Mouse (Mus musculus) CH12.LX (cell line): Measurements from ENCODE around the gene Trpt1. TPM values are rescaled to one million over a fixed set of nuclear protein-coding genes. Genes with fewer than 3 reads are reported as not detected.

Source experiments
- DNase-seq: peaks from one replicate; pipeline ENCODE4 v3.0.0-alpha.2; 2013; ENCODE audit errors: extremely low read depth
- H3K27ac ChIP-seq: 2 replicates; pipeline ENCODE4 v1.5.1; 2012; ENCODE audit warnings: low read depth, mild to moderate bottlenecking, control low read depth, moderate library complexity; ENCODE audit not compliant: insufficient read depth
- H3K27me3 ChIP-seq: replicated peaks from 2 replicates; pipeline ENCODE3; 2012; ENCODE audit warnings: inconsistent platforms
- H3K36me3 ChIP-seq, 2 experiments: replicated peaks in 1 of 2; 2 replicates each; pipeline versions ENCODE3 to v1.6.1; 2012; ENCODE audit warnings: inconsistent platforms in 1 of 2, low read length in 1 of 2, mild to moderate bottlenecking in 1 of 2, mixed read lengths in 1 of 2, moderate library complexity in 1 of 2; ENCODE audit not compliant: control insufficient read depth in 1 of 2, insufficient read depth in 1 of 2
- H3K4me1 ChIP-seq, 2 experiments: 2 replicates each; pipeline ENCODE4 v1.6.1; 2012; ENCODE audit warnings: inconsistent platforms in 1 of 2, moderate library complexity in 1 of 2; ENCODE audit not compliant: insufficient read depth in 2 of 2, control insufficient read depth in 1 of 2
- H3K4me2 ChIP-seq: 2 replicates; pipeline ENCODE4 v1.6.1; 2012; ENCODE audit warnings: low read depth, mild to moderate bottlenecking, control low read depth; ENCODE audit not compliant: poor library complexity, insufficient read depth, severe bottlenecking
- H3K4me3 ChIP-seq, 3 experiments: fragments of 150-350 bp in 1 of 3; sonication (generic) in 1 of 3; replicated peaks in 1 of 3; 2 replicates each; pipeline versions ENCODE3 to v1.5.1; 2011 to 2012; ENCODE audit warnings: low read depth in 2 of 3, low read length in 2 of 3, mild to moderate bottlenecking in 2 of 3, moderate library complexity in 2 of 3, control low read depth in 1 of 3, improper control_type of control experiment in 1 of 3, inconsistent platforms in 1 of 3, mixed read lengths in 1 of 3; ENCODE audit not compliant: poor library complexity in 1 of 3
- H3K79me2 ChIP-seq: replicated peaks from 2 replicates; pipeline ENCODE4 v1.6.1; 2012; ENCODE audit warnings: mild to moderate bottlenecking, moderate library complexity; ENCODE audit not compliant: control insufficient read depth, poor library complexity, insufficient read depth, severe bottlenecking; ENCODE audit errors: extremely low read depth
- H3K9ac ChIP-seq: 2 replicates; pipeline ENCODE4 v1.6.1; 2012; ENCODE audit warnings: low read depth, mild to moderate bottlenecking, control low read depth, moderate library complexity; ENCODE audit not compliant: insufficient read depth
- H3K9me3 ChIP-seq: replicated peaks from 2 replicates; pipeline ENCODE3; 2012; ENCODE audit warnings: low read length, inconsistent platforms, mixed read lengths
- BHLHE40 ChIP-seq: IDR thresholded peaks from 2 replicates; pipeline ENCODE4 v1.6.1; 2011; ENCODE audit warnings: mild to moderate bottlenecking, low read depth, low read length, improper control_type of control experiment
- CHD1 ChIP-seq: IDR thresholded peaks from 2 replicates; pipeline ENCODE4 v1.6.1; 2012; ENCODE audit warnings: low read depth, low read length, improper control_type of control experiment, inconsistent platforms
- ELF1 ChIP-seq: IDR thresholded peaks from 2 replicates; pipeline ENCODE4 v1.6.1; 2014; ENCODE audit warnings: low read depth, mild to moderate bottlenecking, inconsistent platforms, low read length, improper control_type of control experiment
- ETS1 ChIP-seq: conservative IDR thresholded peaks from 2 replicates; pipeline ENCODE4 v1.6.1; 2012; ENCODE audit warnings: low read depth, mild to moderate bottlenecking, inconsistent platforms, low read length, improper control_type of control experiment, moderate library complexity
- GABPA ChIP-seq: IDR thresholded peaks from 2 replicates; pipeline ENCODE4 v1.6.1; 2012; ENCODE audit warnings: low read depth, low read length, improper control_type of control experiment, inconsistent platforms; ENCODE audit not compliant: insufficient replicate concordance
- JUN ChIP-seq: IDR thresholded peaks from 2 replicates; pipeline ENCODE4 v1.6.1; 2011; ENCODE audit warnings: low read depth, mild to moderate bottlenecking, low read length, improper control_type of control experiment, moderate library complexity; ENCODE audit not compliant: insufficient read depth
- MAFK ChIP-seq: IDR thresholded peaks from 2 replicates; pipeline ENCODE4 v1.6.1; 2011; ENCODE audit warnings: low read length, improper control_type of control experiment; ENCODE audit not compliant: insufficient replicate concordance
- MAX ChIP-seq: IDR thresholded peaks from 2 replicates; pipeline ENCODE4 v1.6.1; 2011; ENCODE audit warnings: low read length, improper control_type of control experiment
- MXI1 ChIP-seq: IDR thresholded peaks from 2 replicates; pipeline ENCODE4 v1.6.1; 2011; ENCODE audit warnings: mild to moderate bottlenecking, low read depth, low read length, improper control_type of control experiment
- MYC ChIP-seq: IDR thresholded peaks from 2 replicates; pipeline ENCODE4 v1.6.1; 2011; ENCODE audit warnings: low read depth, mild to moderate bottlenecking, improper control_type of control experiment, low read length
- NELFE ChIP-seq: IDR thresholded peaks from 2 replicates; pipeline ENCODE4 v1.6.1; 2011; ENCODE audit warnings: low read depth, low read length, improper control_type of control experiment
- NRF1 ChIP-seq: IDR thresholded peaks from 2 replicates; pipeline ENCODE4 v1.6.1; 2014; ENCODE audit warnings: low read depth, mild to moderate bottlenecking, inconsistent platforms, low read length, improper control_type of control experiment, moderate library complexity
- PAX5 ChIP-seq: IDR thresholded peaks from 2 replicates; pipeline ENCODE4 v1.6.1; 2012; ENCODE audit warnings: low read length, inconsistent platforms, mixed read lengths
- POLR2A ChIP-seq: IDR thresholded peaks from 2 replicates; pipeline ENCODE4 v1.6.1; 2011; ENCODE audit warnings: low read depth, mild to moderate bottlenecking, improper control_type of control experiment, low read length
- POLR2AphosphoS2 ChIP-seq: IDR thresholded peaks from 2 replicates; pipeline ENCODE4 v1.6.1; 2011; ENCODE audit warnings: low read depth, low read length, improper control_type of control experiment
- RAD21 ChIP-seq: IDR thresholded peaks from 2 replicates; pipeline ENCODE4 v1.6.1; 2011; ENCODE audit warnings: low read depth, mild to moderate bottlenecking, low read length, improper control_type of control experiment, moderate library complexity
- RCOR1 ChIP-seq: conservative IDR thresholded peaks from 2 replicates; pipeline ENCODE4 v1.6.1; 2012; ENCODE audit warnings: low read depth, mild to moderate bottlenecking, inconsistent platforms, low read length, improper control_type of control experiment
- SIN3A ChIP-seq: IDR thresholded peaks from 2 replicates; pipeline ENCODE4 v1.6.1; 2012; ENCODE audit warnings: low read length, improper control_type of control experiment, inconsistent platforms
- SMC3 ChIP-seq: IDR thresholded peaks from 2 replicates; pipeline ENCODE4 v1.6.1; 2011; ENCODE audit warnings: low read depth, low read length, improper control_type of control experiment
- TBP ChIP-seq: conservative IDR thresholded peaks from 2 replicates; pipeline ENCODE4 v1.6.1; 2011; ENCODE audit warnings: low read depth, low read length, improper control_type of control experiment
- TCF12 ChIP-seq: IDR thresholded peaks from 2 replicates; pipeline ENCODE4 v1.6.1; 2014; ENCODE audit warnings: low read depth, mild to moderate bottlenecking, inconsistent platforms, low read length, improper control_type of control experiment
- UBTF ChIP-seq: IDR thresholded peaks from 2 replicates; pipeline ENCODE4 v1.6.1; 2012; ENCODE audit warnings: low read depth, mild to moderate bottlenecking, inconsistent platforms, low read length, improper control_type of control experiment, moderate library complexity
- ZC3H11A ChIP-seq: IDR thresholded peaks from 2 replicates; pipeline ENCODE4 v1.6.1; 2012; ENCODE audit warnings: low read depth, mild to moderate bottlenecking, inconsistent platforms, low read length, improper control_type of control experiment
- ZNF384 ChIP-seq: IDR thresholded peaks from 2 replicates; pipeline ENCODE4 v1.6.1; 2012; ENCODE audit warnings: low read depth, low read length, improper control_type of control experiment, inconsistent platforms
- dilution Hi-C: fragments of 300-500 bp; cut with MboI; formaldehyde crosslinking; loops from 2 replicates; pipeline ENCODE4 v1.14.3; 2020; ENCODE audit warnings: low sequenced_read_pairs; ENCODE audit not compliant: extremely low pct_unique_long_range_greater_than_20kb, extremely low pct_ligation_motif_present
- in situ Hi-C: fragments of 300-500 bp; cut with MboI; formaldehyde crosslinking; loops from 3 replicates; pipeline ENCODE4 v1.14.3; 2019; ENCODE audit warnings: low sequenced_read_pairs, low pct_ligation_motif_present, low pct_unique_long_range_greater_than_20kb, mixed read lengths
- polyA plus RNA-seq: library from polyadenylated mRNA; unstranded; fragments of >175 nt; gene quantifications from 2 replicates; pipeline ENCODE4 v1.2.1, GENCODE M21; 2012; ENCODE audit warnings: low read depth; ENCODE audit not compliant: insufficient read length
- total RNA-seq, 2 experiments: library from RNA; depleted of rRNA; stranded (reverse); fragments of 300-350 nt in 1 of 2; fragments of >200 nt in 1 of 2; gene quantifications; 2 replicates each; pipeline ENCODE4 v1.2.3; 2012 to 2014

Gene Trpt1
- total and polyA plus RNA-seq, 3 experiments = 3.1 to 4.7 (median 3.4) TPM

- no peak overlapping the region for H3K4me2 ChIP-seq
- peaks cover 4 to 13% of the 10 kb centered on the region in 2 experiments for H3K36me3 ChIP-seq
- in situ Hi-C loops = no loop called here
- H3K9ac ChIP-seq = no peak overlapping the region
- H3K4me3 ChIP-seq = no peak overlapping the region
- peaks cover 3% of the 10 kb centered on the region for H3K27me3 ChIP-seq
- no peak overlapping the region for H3K27ac ChIP-seq
- peaks cover 3% of the 10 kb centered on the region; the same call in 1 of the 2 replicates for H3K79me2 ChIP-seq
- dilution Hi-C loops = no loop called here
- TF ChIP-seq ELF1 (no peak), NELFE (no peak), PAX5 (no peak), ZC3H11A (no peak), MXI1 (no peak), SIN3A (no peak), POLR2AphosphoS2 (no peak), ZNF384 (no peak), POLR2A (no peak), TBP (no peak), SMC3 (no peak)
- H3K4me1 ChIP-seq = peaks cover 9 to 49% of the 10 kb centered on the region in 2 experiments
- H3K9me3 ChIP-seq = no peaks in the 10 kb centered on the region
- no peak for DNase-seq
These were observed 25.4 kb upstream of the Trpt1 start for GRCm38 (mm10) chr19:6970460-6971085.

DNA sequence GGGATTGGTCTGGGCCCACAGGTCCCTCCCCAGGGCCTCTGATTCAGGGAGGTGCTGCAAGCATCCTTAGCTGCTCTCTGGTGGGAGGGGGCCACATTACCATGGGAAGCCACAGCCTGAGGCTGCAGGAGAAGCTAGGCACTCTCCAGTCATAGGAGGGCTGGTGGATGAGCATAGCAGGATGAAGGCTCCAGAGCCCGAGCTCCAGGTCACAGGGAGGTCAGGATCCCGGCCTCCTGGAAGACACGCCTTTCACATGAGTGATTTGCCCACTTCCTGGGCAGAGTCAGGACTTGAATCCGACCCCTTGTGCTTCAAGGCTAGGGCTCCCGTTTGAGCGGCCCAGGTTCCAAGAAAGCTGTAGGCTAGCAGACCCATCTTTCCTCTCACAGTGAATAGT is 24.3 kb upstream of the Trpt1 start:
- Histone ChIP-seq H3K4me3 (no peak overlapping the region), H3K79me2 (peaks cover 13% of the 10 kb centered on the region), H3K36me3 (peaks cover 0 to 7% of the 10 kb centered on the region in 2 experiments), H3K9me3 (no peaks in the 10 kb centered on the region), H3K27me3 (peaks cover 3% of the 10 kb centered on the region), H3K27ac (no peak overlapping the region), H3K4me2 (no peak overlapping the region), H3K4me1 (peaks cover 9 to 53% of the 10 kb centered on the region in 2 experiments), H3K9ac (no peak overlapping the region)
- TF ChIP-seq ELF1 (no peak), MAFK (no peak), RCOR1 (no peak), GABPA (no peak), BHLHE40 (no peak), MYC (no peak), NRF1 (no peak), MXI1 (no peak), MAX (no peak), CHD1 (no peak), TCF12 (no peak), PAX5 (no peak), ETS1 (no peak), TBP (no peak), POLR2AphosphoS2 (no peak), RAD21 (no peak), JUN (no peak), UBTF (no peak)
- dilution Hi-C loops (no loop called here), in situ Hi-C loops (no loop called here)
- DNase-seq = no peak
